Mouse (Mus musculus): ENCODE measurements around the gene Gm28041.
"Not testable (repeated sequence)": the region's sequence is repeated elsewhere in the genome, so short reads cannot be mapped to it uniquely, and the experiment has no call there.

DNA sequence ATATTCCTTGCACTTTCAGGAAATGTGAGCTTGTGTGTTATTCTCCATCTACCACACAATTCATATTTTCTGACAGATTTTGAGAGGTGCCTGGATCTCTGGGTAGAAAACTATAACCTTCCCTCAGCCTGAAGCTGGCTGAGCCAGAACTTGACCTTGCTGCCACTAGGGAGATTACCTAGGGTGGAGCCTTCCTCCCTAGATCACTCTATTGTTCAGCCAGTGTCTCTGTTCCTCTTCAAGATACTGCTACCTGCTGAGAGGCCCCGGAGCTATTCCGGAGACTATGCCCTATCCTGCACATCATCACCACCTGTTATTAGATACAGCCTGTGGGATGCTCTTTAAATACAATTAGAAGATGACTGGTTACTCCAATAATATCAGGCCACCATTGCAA lies 47.0 kb upstream of the Gm28041 start:
- TF ChIP-seq CTCF (conservative IDR thresholded peaks at IDR 0.05; ENCODE audit: low read length); POU5F1 (IDR thresholded peaks at IDR 0.05; ENCODE audit: borderline replicate concordance, low read length); NANOG (IDR thresholded peaks at IDR 0.05; ENCODE audit: borderline replicate concordance, low read length): not testable (repeated sequence)
